ENCODE assay signal across 29 mouse cellular contexts in the genomic region with DNA sequence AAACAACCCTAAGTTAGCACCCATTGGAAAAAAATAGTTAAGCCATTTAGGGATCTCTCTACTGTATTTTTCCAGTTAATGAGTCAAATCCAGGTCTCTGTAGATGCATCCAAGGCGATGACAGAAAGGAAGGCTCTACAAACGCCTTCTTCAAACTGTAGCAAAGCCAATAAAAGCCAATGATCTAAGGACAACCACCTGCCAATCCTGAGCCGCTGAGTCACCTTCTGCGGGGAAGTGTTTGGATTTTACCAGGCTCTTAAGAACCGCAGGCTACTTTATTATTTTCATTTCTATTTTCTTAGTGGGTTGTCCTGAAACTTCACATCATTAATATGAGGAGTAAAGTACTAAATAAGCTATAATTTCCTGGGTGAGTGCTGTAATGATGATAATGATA.
A peak's percentile ranks its signal among the peaks of the same experiment; 100 is the strongest.
DNase-seq lines count a peak whose midpoint lies in the region; ATAC-seq and TF ChIP-seq lines count a peak whose summit lies in the region.
"Had no signal": no experiment of that assay in that cellular context is flagged by ENCODE, and none has a peak within 500 bp of the region (broad histone marks: within the 10 kb centered on the region; RNA-seq: fewer than 3 reads in every experiment).

No protein-coding gene starts in this region.

- H3K27me3 ChIP-seq in heart, embryonic 13.5 days (replicated peaks): no peaks in the 10 kb centered on the region
- no peaks in the 10 kb centered on the region for H3K27me3 ChIP-seq in heart, embryonic 10.5 days (ENCODE audit: insufficient read depth, poor library complexity, severe bottlenecking)
- H3K27me3 ChIP-seq in C2C12 (ENCODE audit: control insufficient read depth, insufficient read depth, insufficient read length) (no peaks in the 10 kb centered on the region), myocyte (ENCODE audit: control insufficient read depth, insufficient read depth, insufficient read length) (no peaks in the 10 kb centered on the region)
- H3K27me3 ChIP-seq in forebrain, postnatal 0 days (ENCODE audit: insufficient read depth, low read length): no peaks in the 10 kb centered on the region
- H3K27me3 ChIP-seq: CH12.LX; embryonic facial prominence, embryonic 13.5 days; forebrain, embryonic 12.5 days had no signal

- H3K79me2 ChIP-seq in C2C12 (ENCODE audit: control insufficient read depth, insufficient read depth) (no peaks in the 10 kb centered on the region), myocyte (ENCODE audit: control insufficient read depth, insufficient read depth) (no peaks in the 10 kb centered on the region)

- H3K27ac ChIP-seq in heart, embryonic 13.5 days (replicated peaks): peak overlapping the region; percentile 53
- no peak overlapping the region for H3K27ac ChIP-seq in heart, embryonic 10.5 days
- no peak overlapping the region for H3K27ac ChIP-seq in layer of hippocampus, adult 2 months
- H3K27ac ChIP-seq in forebrain, postnatal 0 days (ENCODE audit: low read depth, low read length): no peak overlapping the region
- H3K27ac ChIP-seq: embryonic facial prominence, embryonic 10.5 days; embryonic facial prominence, embryonic 13.5 days; forebrain, embryonic 12.5 days; hindbrain, embryonic 14.5 days; hindbrain, postnatal 0 days had no signal

- no peaks in the 10 kb centered on the region for H3K9me3 ChIP-seq in heart, embryonic 13.5 days
- H3K9me3 ChIP-seq in heart, embryonic 10.5 days: no peaks in the 10 kb centered on the region
- H3K9me3 ChIP-seq in forebrain, postnatal 0 days (ENCODE audit: low read length): no peaks in the 10 kb centered on the region
- H3K9me3 ChIP-seq: embryonic facial prominence, embryonic 10.5 days; embryonic facial prominence, embryonic 13.5 days; forebrain, embryonic 12.5 days; G1E had no signal

- no peak overlapping the region for H3K4me2 ChIP-seq in heart, embryonic 13.5 days
- H3K4me2 ChIP-seq in myocyte (ENCODE audit: low read depth): peak overlapping the region; percentile 44
- H3K4me2 ChIP-seq in forebrain, postnatal 0 days (ENCODE audit: low read depth): no peak overlapping the region
- H3K4me2 ChIP-seq: embryonic facial prominence, embryonic 13.5 days; forebrain, embryonic 12.5 days; hindbrain, embryonic 14.5 days had no signal

- H3K79me3 ChIP-seq in C2C12 (ENCODE audit: low read depth): no peaks in the 10 kb centered on the region

- H3K4me3 ChIP-seq in heart, embryonic 13.5 days: no peak overlapping the region
- no peak overlapping the region for H3K4me3 ChIP-seq in heart, embryonic 10.5 days
- H3K4me3 ChIP-seq in C2C12 (ENCODE audit: insufficient read depth, poor library complexity, severe bottlenecking) (no peak overlapping the region), myocyte (no peak overlapping the region)
- H3K4me3 ChIP-seq in layer of hippocampus, adult 2 months: no peak overlapping the region
- no peak overlapping the region for H3K4me3 ChIP-seq in forebrain, postnatal 0 days (ENCODE audit: low read depth, low read length)
- H3K4me3 ChIP-seq: embryonic facial prominence, embryonic 10.5 days; embryonic facial prominence, embryonic 13.5 days; erythroblast, embryonic 14.5 days; forebrain, embryonic 12.5 days had no signal

- 72% methylated on average over 5 of the region's 5 CpGs for WGBS in heart, embryonic 13.5 days
- WGBS in heart, embryonic 10.5 days: 83% methylated on average over 5 of the region's 5 CpGs
- 81% methylated on average over 5 of the region's 5 CpGs for WGBS in forebrain, postnatal 0 days

- no peak overlapping the region for H3K9ac ChIP-seq in heart, embryonic 13.5 days
- H3K9ac ChIP-seq in forebrain, postnatal 0 days: no peak overlapping the region
- H3K9ac ChIP-seq: embryonic facial prominence, embryonic 13.5 days; forebrain, embryonic 12.5 days; hindbrain, embryonic 14.5 days had no signal

- no peak for ATAC-seq in heart, embryonic 13.5 days (ENCODE audit: extremely low read depth, insufficient number of reproducible peaks, low FRiP score, low TSS enrichment)
- no peak for ATAC-seq in forebrain, postnatal 0 days
- ATAC-seq: forebrain, embryonic 16.5 days; hindbrain, postnatal 0 days; inflammation-experienced regulatory T-cells, adult 6 months; intestine, embryonic 16.5 days had no signal

- no peak for TF ChIP-seq POLR2A in myocyte (IDR thresholded peaks at IDR 0.05; ENCODE audit: insufficient read length, low read depth)

- H3K36me3 ChIP-seq in heart, embryonic 13.5 days: no peaks in the 10 kb centered on the region
- no peaks in the 10 kb centered on the region for H3K36me3 ChIP-seq in heart, embryonic 10.5 days
- H3K36me3 ChIP-seq in C2C12 (ENCODE audit: control insufficient read depth, insufficient read depth) (no peaks in the 10 kb centered on the region), myocyte (ENCODE audit: control insufficient read depth, insufficient read depth) (no peaks in the 10 kb centered on the region)
- no peaks in the 10 kb centered on the region for H3K36me3 ChIP-seq in forebrain, postnatal 0 days (ENCODE audit: insufficient read depth)
- H3K36me3 ChIP-seq: embryonic facial prominence, embryonic 10.5 days; embryonic facial prominence, embryonic 13.5 days; forebrain, embryonic 12.5 days; G1E had no signal

- H3K4me1 ChIP-seq in heart, embryonic 13.5 days: peaks cover 26% of the 10 kb centered on the region
- peaks cover 10% of the 10 kb centered on the region for H3K4me1 ChIP-seq in heart, embryonic 10.5 days
- no peaks in the 10 kb centered on the region for H3K4me1 ChIP-seq in forebrain, postnatal 0 days (ENCODE audit: insufficient read depth)
- H3K4me1 ChIP-seq: embryonic facial prominence, embryonic 10.5 days; embryonic facial prominence, embryonic 13.5 days; forebrain, embryonic 12.5 days had no signal

- no peak for DNase-seq in heart, embryonic 10.5 days (ENCODE audit: low spot score)
- peak; percentile 70 for DNase-seq in 3134 (ENCODE audit: extremely low read depth, insufficient read length, low spot score)
- no peak for DNase-seq in layer of hippocampus, adult 2 months (ENCODE audit: low spot score in 2 of 2)
- no peak for DNase-seq in forebrain, postnatal 0 days
- DNase-seq: adrenal gland, adult 2 months; adrenal gland, postnatal 14 days; cerebellum, adult 11-12 months; cerebellum, adult 8-10 months; cerebellum, postnatal 10 days; cerebellum, postnatal 36 days; embryo, embryonic 11 days; gastrocnemius, postnatal 25 days; heart, postnatal 36 days; kidney, adult 18-20 months; kidney, adult 9 months had no signal

- H3ac ChIP-seq in C2C12 (ENCODE audit: control insufficient read depth, insufficient read length, low read depth) (no peak overlapping the region), myocyte (ENCODE audit: control insufficient read depth, insufficient read length) (no peak overlapping the region)

- no peak for TF ChIP-seq CTCF in C2C12 (IDR thresholded peaks at IDR 0.05; ENCODE audit: control insufficient read depth, insufficient read depth, insufficient read length)
- TF ChIP-seq CTCF in layer of hippocampus, adult 2 months (conservative IDR thresholded peaks at IDR 0.05): no peak
- no peak for TF ChIP-seq CTCF in forebrain, postnatal 0 days (IDR thresholded peaks at IDR 0.05; ENCODE audit: low read depth)

TF ChIP-seq in C2C12, 6 proteins besides CTCF, POLR2A, EP300 and RAD21:
- TF ChIP-seq FOSL1 (IDR thresholded peaks at IDR 0.05; ENCODE audit: insufficient read depth, low read length, poor library complexity, severe bottlenecking) (peak; percentile 43), MYOD1 (IDR thresholded peaks at IDR 0.05; ENCODE audit: control insufficient read depth, insufficient read length, low read depth) (peak; percentile 76), MYOG (IDR thresholded peaks at IDR 0.05; ENCODE audit: control insufficient read depth, extremely low read depth, insufficient read length) (no peak)
TF ChIP-seq in C2C12: peak in this region for 2.

TF ChIP-seq in myocyte, 11 proteins besides CTCF, POLR2A, EP300 and RAD21:
- no peak for TF ChIP-seq USF1 (IDR thresholded peaks at IDR 0.05; ENCODE audit: low read depth)
- TF ChIP-seq TCF3 (IDR thresholded peaks at IDR 0.05; ENCODE audit: insufficient read length, low read depth): no peak
- peak in 1 of 3 experiments; percentile 44 for TF ChIP-seq MYOD1 (IDR thresholded peaks at IDR 0.05; ENCODE audit: control insufficient read depth in 1 of 3, insufficient read length in 2 of 3, low read depth in 2 of 3)
- no peak for TF ChIP-seq CEBPB (IDR thresholded peaks at IDR 0.05; ENCODE audit: insufficient read depth, poor library complexity, severe bottlenecking)
- peak in 1 of 3 experiments; percentile 5 for TF ChIP-seq MYOG (IDR thresholded peaks at IDR 0.05; ENCODE audit: control insufficient read depth in 1 of 3, insufficient read depth in 1 of 3, insufficient read length in 2 of 3, low read depth in 2 of 3)
